Mouse (Mus musculus): ENCODE results near the gene Als2cl.

Als2cl gene

GRCm38 (mm10) chr9:110880772-110881171 is 1.1 kb downstream of the Als2cl start:
- DNase-seq (ENCODE audit: low read depth, low spot score) = no peak

- DNase-seq (ENCODE audit: low read depth, low spot score) = no peak
Observed at GRCm38 (mm10) chr9:110881953-110882352, 2.3 kb downstream of the Als2cl start.

- no peak for DNase-seq (ENCODE audit: low read depth, low spot score)
Observed at GRCm38 (mm10) chr9:110887388-110888303, 8.0 kb downstream of the Als2cl start.

GRCm38 (mm10) chr9:110888935-110889334 is 9.3 kb downstream of the Als2cl start:
- no peak for DNase-seq (ENCODE audit: low read depth, low spot score)

GRCm38 (mm10) chr9:110890026-110890783 is 10.5 kb downstream of the Als2cl start:
- no peak for DNase-seq (ENCODE audit: low read depth, low spot score)

- DNase-seq (ENCODE audit: low read depth, low spot score) = no peak
Observed at GRCm38 (mm10) chr9:110891077-110891828, 11.6 kb downstream of the Als2cl start.

GRCm38 (mm10) chr9:110892552-110892951 is 12.9 kb downstream of the Als2cl start:
- DNase-seq (ENCODE audit: low read depth, low spot score) = no peak

- no peak for DNase-seq (ENCODE audit: low read depth, low spot score)
Observed at GRCm38 (mm10) chr9:110893429-110893828, 13.8 kb downstream of the Als2cl start.

GRCm38 (mm10) chr9:110895507-110895906 is 15.8 kb downstream of the Als2cl start:
- DNase-seq (ENCODE audit: low read depth, low spot score) = no peak

GRCm38 (mm10) chr9:110895994-110896393 is 16.3 kb downstream of the Als2cl start:
- no peak for DNase-seq (ENCODE audit: low read depth, low spot score)

GRCm38 (mm10) chr9:110896595-110896994 is 16.9 kb downstream of the Als2cl start:
- DNase-seq (ENCODE audit: low read depth, low spot score) = no peak

GRCm38 (mm10) chr9:110899451-110900008 is 19.9 kb downstream of the Als2cl start:
- DNase-seq (ENCODE audit: low read depth, low spot score) = no peak

- no peak for DNase-seq (ENCODE audit: low read depth, low spot score)
Observed at GRCm38 (mm10) chr9:110901204-110901603, 21.5 kb downstream of the Als2cl start.

- no peak for DNase-seq (ENCODE audit: low read depth, low spot score)
Observed at GRCm38 (mm10) chr9:110902271-110902670, 22.6 kb downstream of the Als2cl start.

GRCm38 (mm10) chr9:110907201-110907837 is 27.6 kb downstream of the Als2cl start:
- no peak for DNase-seq (ENCODE audit: low read depth, low spot score)

GRCm38 (mm10) chr9:110907838-110908630 is 28.4 kb downstream of the Als2cl start:
- DNase-seq (ENCODE audit: low read depth, low spot score) = no peak

- DNase-seq (ENCODE audit: low read depth, low spot score) = no peak
Observed at GRCm38 (mm10) chr9:110908631-110909016, 29.0 kb downstream of the Als2cl start.

GRCm38 (mm10) chr9:110909371-110909967 is 29.8 kb downstream of the Als2cl start:
- no peak for DNase-seq (ENCODE audit: low read depth, low spot score)

- DNase-seq (ENCODE audit: low read depth, low spot score) = no peak
Observed at GRCm38 (mm10) chr9:110914631-110915236, 35.1 kb downstream of the Als2cl start.

Measured in forelimb bud, embryonic 11.5 days (tissue).